Mouse (Mus musculus) kidney, embryonic 14.5 days (tissue): ENCODE data around the gene Mindy1. TPM values are rescaled to one million over a fixed set of nuclear protein-coding genes. Genes with fewer than 3 reads are reported as not detected.

ENCODE experiments used
- ATAC-seq: fragments of 200-750 bp; cut with Nextera tagmentation; 2 replicates; pipeline ENCODE4 v1.8.0; 2017; ENCODE audit warnings: moderate number of reproducible peaks, mild to moderate bottlenecking, moderate TSS enrichment, moderate library complexity; ENCODE audit not compliant: low FRiP score, low TSS enrichment
- H3K27ac ChIP-seq: fragments of 300-500 bp; sonication (generic); 2 replicates; pipeline ENCODE4 v1.5.1; 2014; ENCODE audit warnings: low read depth, mild to moderate bottlenecking, low read length, moderate library complexity, mixed read lengths
- H3K27me3 ChIP-seq: fragments of 300-500 bp; sonication (generic); 2 replicates; pipeline ENCODE4 v1.6.1; 2014; ENCODE audit warnings: mild to moderate bottlenecking, low read length; ENCODE audit not compliant: control insufficient read depth, insufficient read depth
- H3K36me3 ChIP-seq: fragments of 300-500 bp; sonication (generic); 2 replicates; pipeline ENCODE4 v1.6.1; 2014; ENCODE audit warnings: low read length, mixed read lengths; ENCODE audit not compliant: control insufficient read depth, insufficient read depth
- H3K4me1 ChIP-seq: fragments of 300-500 bp; sonication (generic); 2 replicates; pipeline ENCODE4 v1.6.1; 2014; ENCODE audit warnings: low read length, mixed read lengths; ENCODE audit not compliant: control insufficient read depth, insufficient read depth
- H3K4me2 ChIP-seq: fragments of 300-500 bp; sonication (generic); replicated peaks from 2 replicates; pipeline ENCODE4 v1.6.1; 2014; ENCODE audit warnings: low read depth, mild to moderate bottlenecking, low read length
- H3K4me3 ChIP-seq: fragments of 300-500 bp; sonication (generic); 2 replicates; pipeline ENCODE4 v1.5.1; 2014; ENCODE audit warnings: mild to moderate bottlenecking, low read length
- H3K9ac ChIP-seq: fragments of 300-500 bp; sonication (generic); 2 replicates; pipeline ENCODE4 v1.6.1; 2014; ENCODE audit warnings: low read depth, mild to moderate bottlenecking, low read length, moderate library complexity
- H3K9me3 ChIP-seq: fragments of 300-500 bp; sonication (generic); 2 replicates; pipeline ENCODE4 v1.6.1; 2016; ENCODE audit warnings: low read length; ENCODE audit not compliant: control insufficient read depth
- WGBS: fragments of 180-500 bp; shearing (Covaris S2); extraction: QIAGEN DNeasy Blood & Tissue Kit; methylation state at CpG from one replicate; pipeline ENCODE4 v1.1.7; 2014; 5-methylcytosine and 5-hydroxymethylcytosine counted together
- polyA plus RNA-seq: library from polyadenylated mRNA; unstranded; fragments of >200 nt; fragmentation: Nextera tagmentation; extraction: Ambion mirVana; gene quantifications from 2 replicates; pipeline ENCODE4 v1.2.1, GENCODE M21; 2014

The Mindy1 gene
- polyA plus RNA-seq, 1 experiment from 2014 or later, result 40.9 TPM

- Histone ChIP-seq H3K4me3 (no peak overlapping the region), H3K27ac (no peak overlapping the region), H3K9me3 (no peaks in the 10 kb centered on the region), H3K4me1 (peaks cover 5% of the 10 kb centered on the region), H3K9ac (no peak overlapping the region), H3K36me3 (no peaks in the 10 kb centered on the region), H3K27me3 (no peaks in the 10 kb centered on the region), H3K4me2 (no peak overlapping the region)
- 69% methylated on average over 9 of the region's 9 CpGs for WGBS
- no peak for ATAC-seq
These were observed 30.1 kb downstream of the Mindy1 start for GRCm38 (mm10) chr3:95310968-95311882.

DNA sequence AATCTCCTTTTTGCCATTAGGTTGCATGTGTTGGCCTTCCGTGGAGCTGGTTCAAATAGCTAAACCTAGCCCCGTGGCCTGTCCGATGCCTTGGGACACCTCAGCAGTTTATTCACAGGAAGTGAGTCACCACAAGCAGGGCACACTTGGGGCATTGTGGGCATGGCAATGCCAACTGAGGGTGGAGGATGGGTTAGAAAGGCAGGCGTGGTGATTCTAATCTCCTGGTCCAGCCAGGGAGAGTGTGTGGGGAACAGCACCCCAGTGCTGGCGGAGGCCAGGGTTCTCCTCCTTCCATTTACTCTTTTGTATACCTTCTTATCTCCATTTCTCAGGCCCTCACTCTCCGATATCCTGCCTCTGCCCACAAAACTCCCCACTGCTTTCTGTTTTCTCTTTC lies 31.5 kb downstream of the Mindy1 start:
- Histone ChIP-seq H3K27me3 (no peaks in the 10 kb centered on the region), H3K9ac (no peak overlapping the region), H3K4me2 (no peak overlapping the region), H3K36me3 (no peaks in the 10 kb centered on the region), H3K27ac (no peak overlapping the region), H3K4me3 (no peak overlapping the region), H3K4me1 (peaks cover 12% of the 10 kb centered on the region), H3K9me3 (no peaks in the 10 kb centered on the region)
- no peak for ATAC-seq
- 86% methylated on average over 6 of the region's 6 CpGs for WGBS

- Histone ChIP-seq H3K9ac (no peak overlapping the region), H3K4me1 (peaks cover 18% of the 10 kb centered on the region), H3K4me3 (no peak overlapping the region), H3K4me2 (no peak overlapping the region), H3K27ac (no peak overlapping the region), H3K27me3 (no peaks in the 10 kb centered on the region), H3K9me3 (no peaks in the 10 kb centered on the region), H3K36me3 (0 out of 2 replicates have a peak, but pooled peaks cover under 1% of the 10 kb centered on the region)
- ATAC-seq, result no peak
- WGBS, result 39% methylated on average over 7 of the region's 7 CpGs
These were observed 32.3 kb downstream of the Mindy1 start for GRCm38 (mm10) chr3:95313476-95313875.

- peak overlapping the region; percentile 91; the same call in 1 of the 2 replicates for H3K4me3 ChIP-seq
- 0 out of 2 replicates have a peak, but pooled peaks cover 6% of the 10 kb centered on the region for H3K36me3 ChIP-seq
- H3K27me3 ChIP-seq, result no peaks in the 10 kb centered on the region
- H3K27ac ChIP-seq, result no peak overlapping the region
- 74% methylated on average over 6 of the region's 6 CpGs for WGBS
- H3K9me3 ChIP-seq, result no peaks in the 10 kb centered on the region
- ATAC-seq, result no peak
- H3K4me1 ChIP-seq, result peaks cover 22% of the 10 kb centered on the region
- no peak overlapping the region for H3K9ac ChIP-seq
- H3K4me2 ChIP-seq, result peak overlapping the region; percentile 56
These were observed 32.9 kb downstream of the Mindy1 start for GRCm38 (mm10) chr3:95314075-95314474.

GRCm38 (mm10) chr3:95314486-95315093 lies 33.4 kb downstream of the Mindy1 start, which contains the start of gene Cers2:
TSS of gene Cers2 (plus strand) at chr3:95314791.
- 3% methylated on average over 20 of the region's 27 CpGs for WGBS
- H3K9ac ChIP-seq, result peak within 1 kb of the TSS; percentile 98
- H3K4me1 ChIP-seq, result peaks cover 22% of the 10 kb centered on the region
- no peaks in the 10 kb centered on the region for H3K27me3 ChIP-seq
- H3K27ac ChIP-seq, result peak within 1 kb of the TSS; percentile 95
- no peaks in the 10 kb centered on the region for H3K9me3 ChIP-seq
- peak; percentile 6; the same call in 1 of the 2 replicates for ATAC-seq
- peak within 1 kb of the TSS; percentile 56 for H3K4me2 ChIP-seq
- H3K4me3 ChIP-seq, result peak within 1 kb of the TSS; percentile 91
- 0 out of 2 replicates have a peak, but pooled peaks cover 6% of the 10 kb centered on the region for H3K36me3 ChIP-seq

DNA sequence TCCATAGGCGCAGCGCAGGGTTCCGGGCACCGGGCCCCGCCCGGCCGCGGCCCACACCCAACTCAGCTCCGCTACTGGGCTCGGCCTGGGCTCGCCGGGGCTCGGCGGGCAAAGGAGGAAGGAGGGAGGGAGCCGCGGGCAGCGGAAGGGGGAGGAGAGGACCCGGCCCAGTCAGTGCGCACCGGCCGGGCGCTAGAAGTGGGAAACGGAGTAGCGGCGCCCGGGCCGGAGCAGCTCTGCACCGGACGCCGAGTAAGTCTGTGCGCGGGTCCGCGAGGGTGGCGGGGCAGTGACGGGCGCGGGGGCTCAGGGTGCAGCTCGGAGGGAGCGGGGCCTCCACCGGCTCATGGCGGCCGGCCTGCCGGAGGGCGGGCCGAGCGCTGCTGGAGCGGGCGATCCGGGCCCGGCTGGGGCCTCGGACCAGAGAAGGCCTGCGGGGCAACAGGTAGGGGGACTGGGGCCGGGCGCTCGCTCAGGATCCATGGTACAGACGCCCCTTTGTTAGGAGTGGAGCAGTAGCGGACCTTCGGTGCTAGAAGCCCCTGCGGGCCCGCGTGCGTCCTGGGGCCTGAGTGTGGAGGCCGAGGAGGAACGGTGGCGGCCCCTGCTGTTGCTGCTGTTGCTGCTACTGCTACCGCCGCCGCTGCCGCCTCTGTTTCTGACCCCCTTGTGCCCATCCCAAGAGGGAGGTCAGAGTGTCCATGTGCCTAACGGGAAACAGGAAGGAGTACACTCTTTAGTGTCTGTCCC lies 34.1 kb downstream of the Mindy1 start:
- peak overlapping the region; percentile 98 for H3K9ac ChIP-seq
- peak; percentile 94 for ATAC-seq
- H3K27ac ChIP-seq, result peak overlapping the region; percentile 95
- peak overlapping the region; percentile 91 for H3K4me3 ChIP-seq
- H3K9me3 ChIP-seq, result no peaks in the 10 kb centered on the region
- H3K27me3 ChIP-seq, result no peaks in the 10 kb centered on the region
- peaks cover 22% of the 10 kb centered on the region for H3K4me1 ChIP-seq
- WGBS, result under 1% methylated on average over 53 of the region's 71 CpGs
- H3K36me3 ChIP-seq, result peaks cover 12% of the 10 kb centered on the region; the same call in 1 of the 2 replicates
- peak overlapping the region; percentile 56 for H3K4me2 ChIP-seq

DNA sequence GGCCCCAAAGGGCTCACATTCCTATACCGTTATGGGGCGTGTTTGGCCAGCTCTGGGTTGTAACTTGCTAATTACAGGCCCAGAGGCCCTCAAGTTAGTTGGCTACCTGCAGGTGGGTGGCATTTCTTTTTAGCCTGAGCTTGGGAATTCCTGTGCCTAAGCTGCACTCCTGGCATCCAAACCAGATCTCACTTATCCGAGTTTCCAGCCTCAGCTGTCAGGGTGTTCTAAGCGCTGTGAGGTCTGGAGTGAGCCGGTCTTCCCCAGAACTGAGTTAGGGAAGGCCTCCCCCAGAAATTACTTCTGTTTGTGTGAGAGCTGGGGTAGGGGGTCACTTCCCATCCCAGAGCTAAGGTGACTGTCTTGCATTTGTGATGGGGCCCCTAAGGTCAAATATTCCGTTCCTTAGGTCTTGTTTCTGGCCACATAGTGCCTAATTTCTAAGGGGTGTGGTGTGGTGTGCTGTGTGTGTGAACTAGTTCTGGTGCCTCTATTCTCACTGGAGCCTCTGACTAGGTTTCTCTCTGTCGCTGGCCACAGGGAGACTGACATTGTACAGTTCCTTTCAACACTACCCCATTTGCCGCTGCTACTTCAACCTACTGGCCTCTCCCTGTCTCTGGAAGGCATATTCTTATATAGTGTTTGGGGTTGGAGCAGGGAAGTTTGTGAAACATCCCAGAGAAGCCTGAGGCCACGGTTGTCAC lies 34.9 kb downstream of the Mindy1 start:
- H3K4me2 ChIP-seq, result peak overlapping the region; percentile 56
- ATAC-seq, result no peak
- no peaks in the 10 kb centered on the region for H3K9me3 ChIP-seq
- peaks cover 22% of the 10 kb centered on the region for H3K4me1 ChIP-seq
- H3K27ac ChIP-seq, result peak overlapping the region; percentile 95; the same call in 1 of the 2 replicates
- H3K9ac ChIP-seq, result peak overlapping the region; percentile 98
- H3K36me3 ChIP-seq, result peaks cover 19% of the 10 kb centered on the region
- WGBS, result 17% methylated on average over 9 of the region's 9 CpGs
- H3K27me3 ChIP-seq, result no peaks in the 10 kb centered on the region
- H3K4me3 ChIP-seq, result peak overlapping the region; percentile 91

DNA sequence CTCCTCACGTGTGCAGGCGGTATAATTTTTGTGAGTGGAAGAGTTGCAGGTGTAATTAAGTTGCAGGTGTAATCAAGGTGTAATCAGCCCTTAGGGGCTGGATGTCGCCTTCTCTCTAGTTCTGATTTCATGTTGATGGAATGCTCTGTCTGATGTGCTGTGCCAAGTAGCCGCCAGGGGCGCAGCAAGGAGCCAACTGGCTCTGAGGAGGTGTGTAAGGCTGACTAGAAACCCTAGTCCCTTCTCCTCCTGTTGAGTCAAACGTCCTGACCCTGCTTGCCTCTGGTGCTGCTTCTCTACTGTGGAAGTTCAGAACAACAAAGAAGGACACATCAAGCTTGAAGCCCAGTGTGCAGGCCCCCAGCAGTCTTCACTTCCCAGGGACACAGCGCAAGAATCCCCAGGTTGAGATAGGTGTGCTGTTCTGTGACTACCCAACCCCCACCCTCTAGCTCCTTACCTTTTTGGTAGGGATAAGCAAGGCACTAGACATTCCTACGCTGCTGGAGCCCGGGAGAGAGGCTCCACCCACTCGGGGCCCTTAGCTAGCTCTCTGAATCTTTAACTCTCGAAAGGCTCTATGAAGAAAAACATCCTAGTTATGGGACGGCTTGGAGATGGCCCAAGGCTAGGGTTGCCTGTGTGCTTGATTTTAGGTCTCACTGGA lies 36.4 kb downstream of the Mindy1 start:
- no peaks in the 10 kb centered on the region for H3K9me3 ChIP-seq
- 23% methylated on average over 12 of the region's 12 CpGs for whole genome bisulfite sequencing
- peaks cover 34% of the 10 kb centered on the region for H3K36me3 ChIP-seq
- ATAC-seq, result no peak
- no peak overlapping the region for H3K27ac ChIP-seq
- no peak overlapping the region for H3K4me2 ChIP-seq
- no peak overlapping the region for H3K4me3 ChIP-seq
- no peak overlapping the region for H3K9ac ChIP-seq
- H3K4me1 ChIP-seq, result peaks cover 22% of the 10 kb centered on the region
- no peaks in the 10 kb centered on the region for H3K27me3 ChIP-seq
